Mouse (Mus musculus) adrenal gland, postnatal 25 days (tissue): ENCODE data around the gene Hoxa3. TPM values are rescaled to one million over a fixed set of nuclear protein-coding genes. Genes with fewer than 3 reads are reported as not detected.
A peak's percentile ranks its signal among the peaks of the same experiment; 100 is the strongest.

Experiments used
- DNase-seq: peaks from one replicate; pipeline ENCODE4 v3.0.0; 2021; ENCODE audit warnings: mixed read lengths
- total RNA-seq: library from RNA; stranded (reverse); gene quantifications from 2 replicates; pipeline ENCODE4 v1.2.3, GENCODE M21; 2021

Hoxa3 gene
- total RNA-seq, 1 experiment from 2014 or later, result 6.3 TPM

DNA sequence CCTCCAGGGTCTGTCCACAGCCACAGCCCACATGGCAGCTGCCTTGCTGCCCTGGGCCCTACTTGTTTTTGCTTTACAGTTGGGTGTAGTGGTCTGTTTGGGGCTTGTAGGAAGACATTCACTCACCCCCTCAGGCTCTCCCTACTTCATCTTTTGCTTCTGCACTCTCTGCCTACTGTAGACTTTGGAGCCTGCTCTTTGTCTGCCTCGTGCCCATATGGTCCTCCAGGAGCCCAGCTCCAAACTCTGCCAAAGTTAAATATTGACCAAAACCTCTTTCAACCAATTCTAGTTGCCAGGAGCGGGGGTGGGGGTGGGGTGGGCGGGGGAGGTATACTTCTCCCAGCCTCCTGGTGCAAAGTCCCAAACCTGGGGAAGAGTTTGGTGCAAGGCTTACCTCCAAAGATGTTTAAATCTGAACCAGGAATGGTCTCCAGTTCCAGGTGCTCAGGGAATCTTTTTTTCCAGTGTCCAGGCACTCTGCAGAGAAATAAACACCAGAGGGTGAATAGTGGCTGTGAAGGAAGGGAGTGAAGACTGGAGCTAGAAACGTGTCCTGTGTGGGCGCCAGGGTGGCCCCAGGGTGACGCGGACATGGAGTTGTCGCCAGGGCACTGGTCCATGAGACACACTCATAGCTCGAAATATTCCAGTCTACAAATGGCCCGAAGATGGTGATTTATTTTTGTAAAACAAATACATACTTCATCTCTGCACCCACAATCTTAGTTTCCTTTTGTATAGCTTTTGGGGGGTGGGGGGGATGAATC is 29.6 kb downstream of the Hoxa3 start:
- no peak for DNase-seq

DNA sequence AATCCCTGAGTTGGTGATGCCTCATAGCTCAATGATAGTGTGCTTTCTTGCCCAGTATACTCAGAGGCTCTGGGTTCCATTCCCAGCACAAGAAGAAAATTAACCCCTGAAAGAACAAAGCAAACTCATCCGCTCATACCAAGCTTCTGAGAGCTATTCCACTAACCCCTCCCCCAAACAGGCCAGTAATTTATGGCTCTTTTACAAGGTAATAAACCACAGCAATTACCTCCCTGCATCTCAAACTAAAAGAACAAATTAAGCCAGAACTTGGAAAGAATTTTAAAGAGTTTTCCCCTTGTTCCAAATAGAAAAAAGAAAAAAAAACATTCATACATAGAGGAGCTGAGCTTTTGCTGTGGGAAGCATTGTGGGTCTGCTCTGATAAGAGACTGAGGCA is 30.3 kb downstream of the Hoxa3 start:
- no peak for DNase-seq

DNA sequence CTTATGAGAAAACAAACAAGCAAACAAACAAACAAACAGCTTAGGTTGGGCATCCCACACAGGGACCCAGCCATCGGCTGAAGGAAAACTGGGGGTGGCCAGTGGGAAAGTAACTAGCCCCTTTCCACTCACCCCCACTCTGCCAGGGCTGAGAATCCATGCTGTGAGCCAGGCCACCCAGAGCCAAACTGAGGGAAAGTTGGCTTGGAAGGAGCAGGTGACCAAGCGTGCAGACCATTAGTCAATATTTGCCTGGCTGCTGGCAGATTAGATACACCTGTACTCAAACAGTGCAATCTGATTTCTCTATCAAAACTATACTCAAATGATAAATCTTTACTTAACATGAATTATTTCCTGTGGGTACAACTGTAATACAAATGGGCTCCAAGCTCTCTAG is 31.1 kb downstream of the Hoxa3 start:
- DNase-seq, result no peak

DNA sequence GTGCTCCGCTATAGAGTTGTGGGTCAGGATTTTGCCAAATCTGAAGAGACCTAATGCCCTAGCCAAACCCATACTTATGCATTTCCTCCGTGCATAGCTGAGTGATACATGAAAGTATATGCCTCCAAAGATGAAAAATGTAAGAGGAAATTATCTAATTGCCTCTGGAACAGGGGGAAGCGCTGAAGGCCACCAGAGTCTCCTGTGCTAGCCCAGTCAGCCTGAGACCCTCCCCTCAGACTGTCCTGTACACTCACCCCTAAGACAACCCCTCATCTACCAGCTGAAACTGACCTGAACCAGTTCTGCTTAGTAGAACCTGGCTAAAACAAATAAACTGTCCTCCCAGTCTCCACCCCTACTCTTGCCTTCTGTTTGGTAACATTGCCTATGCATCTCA is 32.4 kb downstream of the Hoxa3 start:
- DNase-seq, result no peak

DNA sequence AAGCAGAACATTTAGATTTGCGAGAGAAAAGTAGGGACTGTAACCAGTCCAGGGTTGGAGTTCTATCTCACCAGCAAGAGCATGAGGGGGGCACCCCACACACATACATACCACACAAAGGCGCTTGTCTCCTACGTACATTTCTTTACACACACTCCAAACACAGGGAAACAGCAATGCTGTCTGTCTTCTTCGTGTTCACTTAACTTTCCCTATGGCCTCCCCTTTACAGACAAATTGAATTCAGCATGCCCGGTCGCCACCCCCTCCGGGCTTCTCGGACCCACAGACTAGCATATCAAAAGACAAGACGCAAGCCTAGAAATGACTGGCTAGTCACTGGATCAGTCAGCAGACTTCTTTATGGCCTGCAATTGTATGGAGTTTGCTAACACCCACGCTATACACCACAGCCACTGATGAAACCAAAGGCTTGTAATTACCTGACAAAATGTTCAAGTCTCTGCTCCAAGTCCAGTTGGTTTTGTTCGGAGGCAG is 32.9 kb downstream of the Hoxa3 start:
- DNase-seq, result no peak

DNA sequence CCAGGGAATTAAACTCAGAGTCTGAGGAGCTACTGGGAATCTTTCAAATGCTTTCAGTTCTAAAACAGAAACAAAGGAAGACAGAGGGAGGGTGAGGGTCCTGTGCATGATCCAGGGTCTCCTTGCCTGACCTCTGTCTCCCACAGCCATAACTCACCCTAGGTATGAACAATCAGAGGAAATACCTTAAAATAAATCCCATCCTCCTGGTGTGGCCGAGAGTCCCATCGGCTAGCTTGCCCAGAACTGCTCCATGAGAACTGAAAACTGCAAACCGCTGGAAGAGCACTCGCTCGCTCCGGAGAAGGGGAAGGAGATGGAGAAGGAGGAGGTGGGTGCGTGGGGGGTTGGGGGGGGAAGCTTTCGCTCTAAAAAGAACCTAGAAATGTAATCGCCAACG is 33.4 kb downstream of the Hoxa3 start:
- no peak for DNase-seq

DNA sequence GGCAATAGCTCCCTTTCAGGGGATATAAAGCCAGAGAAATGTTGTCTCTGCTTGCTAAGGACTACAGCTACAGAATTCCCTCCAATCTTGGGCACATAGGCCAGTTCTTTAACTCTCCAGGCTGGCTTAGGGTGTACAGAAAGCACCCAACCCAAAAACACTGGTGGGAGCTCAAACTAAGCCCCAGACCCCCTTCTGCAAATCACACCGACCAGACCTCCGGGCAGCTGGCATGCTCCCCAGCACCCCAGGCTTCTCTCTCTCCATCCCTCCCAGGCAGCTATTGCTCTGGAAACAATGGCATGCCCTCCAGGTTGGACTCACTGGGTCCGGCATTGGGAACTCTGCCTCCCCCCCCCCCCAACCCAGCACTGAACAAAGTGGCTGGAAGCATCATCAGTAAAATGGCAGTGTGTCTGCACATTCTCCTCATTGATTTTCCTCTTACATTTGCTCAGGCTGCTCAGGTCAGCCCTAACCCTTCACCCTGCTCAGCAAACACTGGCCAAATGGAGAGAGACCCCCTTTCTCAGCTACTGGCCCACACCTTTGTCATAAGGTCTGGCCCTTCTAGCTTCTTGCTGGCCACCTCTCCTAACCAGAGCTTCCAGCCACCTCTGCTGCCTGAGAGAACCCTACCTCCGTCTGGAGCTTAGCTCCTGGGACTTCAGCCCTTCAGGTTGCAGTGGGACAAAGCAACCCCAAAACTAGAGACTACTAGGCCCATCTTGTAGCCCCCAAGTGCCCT is 34.0 kb downstream of the Hoxa3 start:
- DNase-seq, result no peak

DNA sequence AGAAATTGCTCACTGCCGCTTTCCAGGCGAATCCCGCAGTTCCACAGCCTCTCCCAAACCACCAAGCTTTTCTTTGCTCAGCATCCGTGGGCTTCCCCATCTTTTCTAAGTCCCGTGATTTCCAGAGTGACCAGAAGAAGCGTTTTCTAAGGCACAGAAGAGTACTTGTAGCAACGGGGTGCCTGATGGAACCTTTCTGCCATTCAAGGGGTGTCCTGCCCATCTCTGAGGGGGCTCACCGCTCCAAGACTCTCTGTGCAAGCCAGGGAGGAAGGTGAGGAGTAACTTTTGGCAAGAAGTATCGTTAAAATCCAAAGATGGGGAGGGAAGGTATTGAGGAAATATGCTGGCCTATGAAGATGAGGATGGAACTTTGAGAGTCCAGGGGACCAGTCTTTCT is 35.3 kb downstream of the Hoxa3 start:
- DNase-seq, result no peak

DNA sequence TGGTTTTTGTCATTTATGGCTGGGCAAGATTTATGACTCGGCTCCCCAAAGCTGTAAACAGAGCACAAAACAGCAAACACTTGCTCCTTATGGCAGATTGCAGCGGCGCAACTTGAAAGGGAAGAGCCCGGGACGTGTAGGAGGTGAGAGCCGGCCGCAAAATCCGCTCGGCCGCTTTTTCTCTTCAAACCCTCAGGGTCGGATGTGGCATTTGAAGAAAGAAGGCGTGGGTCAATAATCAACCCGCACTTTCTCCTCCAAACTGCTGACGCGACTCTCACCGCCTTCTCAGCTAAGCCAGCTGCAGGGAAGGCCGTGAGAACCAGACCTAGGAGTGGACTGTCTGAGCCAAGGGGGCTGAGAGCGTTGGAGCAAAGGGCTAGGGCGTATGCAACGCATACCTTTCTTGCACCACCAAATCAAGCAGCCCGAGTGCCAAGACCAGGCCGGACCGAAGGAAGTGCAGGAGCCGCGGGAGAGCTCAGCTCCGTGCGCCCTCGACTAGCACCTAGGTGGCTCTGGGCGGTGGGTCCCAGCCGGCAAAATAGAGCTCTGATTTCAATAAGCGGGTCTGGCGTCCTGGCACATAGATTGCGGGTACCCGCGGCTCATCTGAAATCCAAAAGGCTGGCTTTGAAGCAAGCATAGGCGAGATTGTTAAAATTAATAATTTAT is 35.9 kb downstream of the Hoxa3 start, which contains the start of gene 5730596B20Rik:
Gene 5730596B20Rik (plus strand): TSS at position 438 of the 675 bp plus-strand sequence.
- no peak for DNase-seq

DNA sequence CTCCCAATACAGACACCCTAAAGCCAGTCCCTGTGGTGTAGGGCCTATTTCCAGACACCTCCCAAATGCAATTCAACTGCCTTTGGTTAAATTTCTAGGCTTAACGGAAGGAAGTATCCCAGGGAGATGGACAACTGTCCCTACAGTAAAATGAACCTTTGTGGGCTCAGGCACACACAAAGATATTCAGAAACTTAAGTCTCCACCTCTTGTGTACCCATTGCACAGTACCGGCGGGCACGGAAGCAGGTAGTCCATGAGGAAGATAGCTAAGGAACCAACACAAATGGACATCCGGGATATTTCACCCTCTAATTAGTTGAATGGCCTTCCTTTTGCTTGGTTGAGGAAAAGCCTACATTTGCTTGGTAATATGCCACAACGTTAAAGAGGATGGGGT is 36.7 kb downstream of the Hoxa3 start:
- no peak for DNase-seq

DNA sequence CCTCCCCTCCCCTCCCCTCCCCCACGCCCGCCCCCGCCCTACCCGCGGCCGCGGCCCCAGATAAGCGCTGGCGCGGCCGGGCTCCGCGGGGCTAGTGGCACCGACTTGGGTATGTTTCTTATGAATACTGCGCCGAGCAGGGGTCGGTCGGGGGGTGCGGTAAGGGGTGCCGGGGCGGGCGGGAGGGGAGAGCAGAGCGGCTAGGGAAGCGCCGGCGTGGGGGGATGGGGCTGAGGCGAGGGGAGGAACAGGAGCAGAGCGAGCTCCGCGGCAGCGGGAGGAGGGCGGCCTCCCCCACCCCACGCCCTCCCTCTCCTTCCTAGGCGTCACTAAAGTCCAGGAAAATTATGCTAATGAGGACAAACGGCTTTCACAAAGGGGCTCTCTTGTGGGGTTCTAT is 37.3 kb downstream of the Hoxa3 start:
- peak; percentile 64 for DNase-seq

DNA sequence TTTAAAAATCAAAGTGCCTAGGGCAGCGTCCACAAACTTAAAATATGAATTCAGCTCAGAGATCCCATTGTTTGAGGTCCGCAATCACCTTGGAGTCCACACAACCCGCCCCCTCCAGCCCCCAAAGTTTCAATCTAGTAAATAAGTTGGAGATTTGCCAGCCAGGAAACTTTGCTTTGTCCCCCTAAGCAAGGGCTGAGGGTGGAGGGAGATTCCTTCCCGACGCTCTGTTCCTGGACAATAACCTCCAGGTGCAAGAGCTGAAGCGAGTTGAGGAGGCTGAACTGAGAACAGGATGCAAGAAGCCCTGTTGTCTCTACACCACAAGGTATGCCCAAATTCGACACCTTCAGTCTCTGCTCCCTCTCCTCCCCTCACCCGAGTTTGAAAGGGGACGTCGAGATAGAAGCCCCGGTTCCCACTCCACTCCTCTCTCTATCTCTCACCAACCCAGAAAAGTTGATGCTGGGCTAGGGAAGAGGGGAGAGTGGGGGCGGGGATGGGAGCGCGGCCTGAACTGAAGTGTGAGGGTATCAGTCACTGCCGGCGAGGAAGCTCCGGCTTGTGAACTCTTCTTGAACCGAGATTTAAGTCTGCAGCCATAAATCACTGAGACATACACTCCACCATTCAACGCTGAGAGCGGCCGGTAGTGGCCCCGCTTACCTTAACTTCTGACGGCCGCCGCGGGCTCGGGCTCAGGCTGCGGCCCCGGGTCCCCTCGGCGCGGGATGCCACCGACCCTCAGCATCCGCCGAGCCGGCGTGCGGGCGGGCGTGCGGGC is 38.0 kb downstream of the Hoxa3 start:
- peak; percentile 41 for DNase-seq

DNA sequence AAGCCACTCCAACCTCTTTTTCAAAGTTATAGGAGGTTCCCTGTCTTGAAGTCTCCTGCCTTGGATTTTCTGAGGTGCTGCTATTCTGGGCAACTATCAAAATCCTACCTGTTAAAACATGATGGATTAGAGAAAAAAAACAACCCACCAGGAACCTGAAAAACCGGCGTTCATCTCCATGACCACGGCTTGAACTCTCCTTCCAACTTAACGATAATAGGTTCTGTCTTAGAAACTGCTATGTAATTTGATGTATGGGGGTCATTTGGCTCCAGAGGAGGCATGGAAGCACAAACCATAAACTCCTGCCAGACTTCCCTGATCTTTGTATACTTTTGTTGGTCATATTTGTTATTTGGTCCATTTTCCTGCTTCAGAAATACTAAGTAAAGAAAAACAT is 39.5 kb downstream of the Hoxa3 start:
- DNase-seq, result no peak

DNA sequence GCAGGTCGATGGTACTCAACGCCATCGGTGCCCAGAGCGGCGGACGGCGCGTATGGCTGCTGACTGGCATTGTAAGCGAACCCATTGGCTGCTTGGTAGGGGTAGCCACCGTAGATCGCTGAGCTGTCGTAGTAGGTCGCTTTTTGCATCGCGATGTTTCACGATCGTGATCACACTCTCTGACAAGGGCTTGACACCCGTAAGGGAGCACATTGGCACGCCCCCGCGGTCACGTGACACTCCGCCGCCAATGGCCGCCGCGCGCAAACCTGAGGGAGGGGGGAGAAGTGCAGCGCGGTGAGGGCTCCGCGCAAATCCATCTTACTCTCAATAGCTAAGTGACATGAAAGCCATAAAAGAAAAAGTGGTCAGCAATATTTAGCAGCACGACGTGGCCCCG is 40.6 kb downstream of the Hoxa3 start:
- peak; percentile 94 for DNase-seq

DNA sequence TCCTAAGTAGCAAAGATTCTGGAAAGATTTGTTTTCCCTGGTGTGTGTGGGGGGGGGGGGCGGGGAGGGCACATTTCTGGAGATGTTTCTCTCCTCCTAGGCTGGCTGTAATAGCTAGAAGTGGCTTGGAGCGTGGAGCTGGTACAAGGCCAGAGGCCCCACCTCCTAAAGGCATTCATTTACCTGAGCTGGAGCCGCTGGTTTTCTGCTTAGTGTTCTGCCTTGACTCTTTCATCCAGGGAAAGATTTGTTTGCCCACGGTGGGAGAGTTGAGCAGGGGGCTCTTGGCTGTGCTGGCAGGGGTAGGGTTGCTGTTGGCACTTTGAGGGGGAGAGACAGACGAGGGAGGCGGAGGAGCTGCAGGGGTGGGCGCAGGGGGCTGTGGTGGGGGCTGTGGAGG is 41.2 kb downstream of the Hoxa3 start:
- DNase-seq, result no peak

DNA sequence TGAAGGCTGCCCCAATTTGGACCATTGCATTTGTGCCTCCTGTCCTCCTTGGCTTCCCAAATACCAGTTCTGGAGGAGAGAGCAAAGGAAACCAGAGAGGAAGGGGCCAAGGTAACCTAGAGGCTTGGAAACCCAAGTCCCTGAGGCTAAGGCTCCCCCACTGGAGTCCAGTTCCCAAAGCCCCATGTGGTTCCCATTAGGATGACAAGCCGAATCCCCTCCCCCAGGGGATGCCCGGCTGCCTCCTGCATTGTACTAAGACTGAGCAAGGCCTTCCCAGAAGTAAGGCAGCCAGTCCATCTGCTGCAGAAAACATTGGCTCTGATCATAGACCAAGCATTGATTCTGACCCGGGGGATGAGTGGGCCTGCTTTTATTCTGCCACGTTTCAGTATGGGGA is 41.8 kb downstream of the Hoxa3 start:
- no peak for DNase-seq

DNA sequence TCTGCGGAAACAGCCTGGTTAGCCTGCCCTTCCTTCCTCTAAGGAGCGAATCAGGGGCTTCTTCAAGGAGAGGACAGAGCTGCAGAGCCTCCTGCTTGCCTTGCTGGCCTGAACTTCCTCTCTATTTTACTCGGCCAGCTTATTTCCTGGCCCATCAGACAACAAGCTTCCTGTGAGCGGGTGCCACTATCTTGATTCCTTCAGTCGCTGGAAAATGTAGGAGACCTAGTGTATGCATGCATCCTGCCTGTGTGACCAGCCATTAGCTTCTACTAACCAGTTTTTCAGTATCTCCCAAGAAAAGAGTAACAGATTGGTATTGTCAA is 42.3 kb downstream of the Hoxa3 start:
- no peak for DNase-seq

DNA sequence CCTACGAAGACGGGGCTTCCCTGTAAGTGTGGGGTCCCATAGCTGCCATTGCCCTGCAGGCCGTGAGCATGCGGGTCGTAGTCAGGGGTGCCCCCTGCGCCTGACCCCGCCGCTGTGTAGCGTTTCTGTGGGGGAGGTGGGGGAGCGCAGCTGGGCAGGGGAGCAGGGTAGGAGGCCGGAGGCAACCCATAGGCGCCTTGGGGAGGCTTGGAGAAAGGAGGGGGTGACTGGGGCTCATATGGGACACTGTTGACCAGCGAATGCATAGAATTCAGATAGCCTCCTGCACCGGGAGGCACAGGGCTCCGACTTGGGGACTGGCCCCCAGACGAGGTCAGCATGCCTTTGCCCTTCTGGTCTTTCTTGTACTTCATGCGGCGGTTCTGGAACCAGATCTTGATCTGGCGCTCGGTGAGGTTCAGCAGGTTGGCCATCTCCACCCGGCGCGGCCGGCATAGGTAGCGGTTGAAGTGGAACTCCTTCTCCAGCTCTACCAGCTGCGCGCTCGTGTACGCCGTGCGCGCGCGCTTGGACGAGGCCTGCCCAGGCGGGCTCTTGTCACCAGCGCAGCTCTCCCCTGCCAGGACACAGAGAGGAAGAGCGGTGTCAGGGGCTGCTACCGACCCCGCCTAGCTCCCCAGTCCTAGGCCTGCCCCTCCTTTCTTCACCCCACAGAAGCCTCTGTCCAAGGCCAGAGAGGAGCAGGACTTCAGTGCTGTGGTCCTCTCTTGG is 42.8 kb downstream of the Hoxa3 start:
- peak; percentile 48 for DNase-seq

DNA sequence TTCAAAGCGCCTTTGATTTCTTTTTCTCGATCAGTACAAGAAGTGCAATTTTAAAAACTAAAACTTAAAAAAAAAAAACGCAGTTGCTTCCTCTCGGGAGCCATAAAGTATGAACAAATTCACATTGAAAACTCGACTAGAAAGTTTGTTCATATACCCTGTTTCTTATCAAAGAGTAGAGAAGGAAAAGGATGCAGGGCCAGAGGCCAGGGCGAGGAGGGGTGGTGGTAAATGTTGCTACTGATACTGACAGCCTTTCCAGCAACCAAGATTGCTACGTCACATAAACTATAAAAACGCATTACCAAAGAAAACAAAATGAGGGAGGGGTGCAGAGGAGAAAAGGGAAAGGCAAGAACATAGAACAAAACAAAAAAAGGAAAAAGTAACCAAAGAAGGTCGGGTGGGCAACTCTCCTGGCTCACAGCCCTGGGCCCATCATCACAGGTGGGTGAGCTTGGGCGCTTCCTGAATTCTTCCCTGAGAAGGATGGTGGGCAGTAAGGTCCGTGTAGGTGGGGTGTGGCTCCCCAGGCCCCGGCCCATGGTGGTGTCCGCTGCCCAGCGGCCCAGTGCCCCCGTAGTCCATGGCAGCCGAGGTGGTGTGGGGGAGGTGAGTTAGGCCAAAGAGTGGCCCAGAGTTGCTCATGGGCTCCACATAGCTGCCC is 43.5 kb downstream of the Hoxa3 start:
- no peak for DNase-seq

DNA sequence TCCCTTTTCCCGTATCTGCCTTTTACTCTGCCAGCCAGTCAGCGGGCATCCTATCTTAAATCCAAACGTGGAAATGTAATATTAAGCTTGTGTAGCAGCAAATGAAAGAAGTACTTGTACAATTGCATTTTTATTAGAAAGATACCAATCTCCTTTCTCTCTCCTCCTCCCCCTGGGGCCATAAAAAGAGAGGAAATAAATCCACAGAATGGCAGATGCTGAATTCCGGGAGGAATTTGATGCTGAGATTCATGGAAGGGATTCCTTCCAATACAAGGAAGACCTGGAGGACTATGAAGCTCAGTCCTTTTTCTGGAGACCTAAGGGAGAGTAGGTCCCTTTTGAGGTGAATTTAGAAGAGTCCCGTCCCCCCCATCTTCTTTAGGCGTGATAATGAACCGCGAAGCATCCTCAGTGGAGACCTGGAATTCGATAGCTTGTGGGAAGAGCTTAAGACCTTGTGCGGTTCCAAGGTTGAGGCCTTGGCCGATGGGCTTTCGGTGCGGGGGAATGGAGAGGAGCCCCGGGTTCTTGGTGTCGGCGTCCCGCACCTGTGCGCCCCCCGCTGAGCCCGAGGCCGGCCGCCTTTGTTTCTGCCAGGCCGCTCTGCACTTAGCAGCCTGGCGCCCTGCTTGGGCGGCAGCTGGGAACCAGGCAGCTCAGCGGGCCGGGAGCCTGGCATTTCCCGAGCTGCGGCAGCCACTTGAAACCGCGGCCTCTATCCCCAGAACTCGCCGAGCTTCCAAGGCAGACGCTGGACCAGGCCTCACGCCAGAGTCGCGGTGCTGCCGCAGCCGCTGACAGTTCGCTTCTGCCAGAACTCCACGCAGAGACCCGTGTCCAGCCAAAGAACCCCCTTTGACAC is 44.7 kb downstream of the Hoxa3 start:
- peak; percentile 57 for DNase-seq
